Mouse (Mus musculus) left cerebral cortex, adult 2 months (tissue): Measurements from ENCODE around the gene Gm45062. TPM values are rescaled to one million over a fixed set of nuclear protein-coding genes. Genes with fewer than 3 reads are reported as not detected.

Source experiments
- DNase-seq, 2 experiments: peaks; one replicate each; pipeline ENCODE4 v3.0.0; 2021 to 2022; ENCODE audit warnings: low spot score in 2 of 2, mixed read lengths in 1 of 2; ENCODE audit errors: extremely low spot score in 1 of 2
- H3K27ac ChIP-seq: fragments of 200-600 bp; 2 replicates; pipeline ENCODE4 v1.8.1; 2022
- H3K4me3 ChIP-seq: fragments of 200-600 bp; 2 replicates; pipeline ENCODE4 v1.8.1; 2022
- CTCF ChIP-seq: fragments of 200-600 bp; IDR thresholded peaks from 2 replicates; pipeline ENCODE4 v1.8.1; 2022; ENCODE audit warnings: antibody characterized with exemption, mild to moderate bottlenecking, moderate library complexity
- intact Hi-C: fragments of 180-260 bp; cut with DNase I; formaldehyde crosslinking; loops from one replicate; pipeline ENCODE4 v1.15.1; 2025
- total RNA-seq, 2 experiments: library from RNA; stranded (reverse); gene quantifications; 2 replicates each; pipeline ENCODE4 v1.2.3; 2021

Gm45062 gene
- total RNA-seq, 2 experiments from 2014 or later = 5.2 to 8.1 TPM

DNA sequence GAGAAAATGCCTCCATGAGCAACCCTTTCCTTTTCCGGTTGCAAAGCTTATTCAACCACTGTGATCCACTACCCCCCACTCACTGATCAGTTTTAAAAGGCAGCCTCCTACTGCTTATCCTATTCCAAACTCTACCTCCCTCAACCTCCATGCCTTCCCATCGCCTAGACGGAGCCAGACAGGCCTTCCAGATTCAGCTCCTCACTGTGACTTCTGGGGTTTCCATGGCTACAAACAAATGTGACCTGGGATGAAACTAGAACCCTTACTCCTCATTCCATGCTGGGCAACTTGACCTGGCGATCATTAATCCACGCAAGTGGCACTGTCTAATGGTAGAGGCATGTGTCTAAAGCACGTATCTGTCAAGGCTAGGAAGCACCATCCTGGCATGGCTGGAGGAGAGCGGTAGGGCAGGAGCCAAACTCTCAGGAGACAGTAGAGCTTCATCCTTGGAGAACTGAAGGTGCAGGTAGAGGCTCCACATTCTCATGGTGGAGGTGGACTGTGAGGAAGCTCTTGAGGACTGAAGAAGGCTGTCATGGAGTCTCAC, 369.5 kb downstream of the Gm45062 start:
- no peak for DNase-seq
- Histone ChIP-seq H3K27ac (no peak overlapping the region), H3K4me3 (no peak overlapping the region)
- TF ChIP-seq CTCF = no peak
- intact Hi-C loops = no loop called here

DNA sequence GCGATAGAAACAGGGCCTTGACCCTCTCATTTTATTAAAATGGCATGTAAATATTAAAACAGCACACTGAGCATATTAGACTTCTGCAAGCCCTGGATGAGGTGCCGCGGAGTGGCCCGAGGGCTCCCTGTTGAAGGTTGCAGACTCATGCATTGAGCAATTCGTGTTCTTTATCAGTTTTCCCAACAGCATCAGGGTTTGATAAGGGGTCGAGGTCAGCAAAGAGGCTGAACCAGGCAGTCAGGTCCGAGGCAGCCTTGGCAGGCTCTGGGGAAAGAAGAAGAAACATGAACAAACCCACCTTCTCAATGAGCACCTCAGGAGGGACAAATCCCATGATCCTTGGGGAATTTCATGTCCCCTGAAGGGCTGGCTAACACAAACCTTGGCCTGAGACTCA, 371.3 kb downstream of the Gm45062 start:
- TF ChIP-seq CTCF = no peak
- intact Hi-C loops = no loop called here
- no peak for DNase-seq
- no peak overlapping the region for H3K27ac ChIP-seq
- no peak overlapping the region for H3K4me3 ChIP-seq

DNA sequence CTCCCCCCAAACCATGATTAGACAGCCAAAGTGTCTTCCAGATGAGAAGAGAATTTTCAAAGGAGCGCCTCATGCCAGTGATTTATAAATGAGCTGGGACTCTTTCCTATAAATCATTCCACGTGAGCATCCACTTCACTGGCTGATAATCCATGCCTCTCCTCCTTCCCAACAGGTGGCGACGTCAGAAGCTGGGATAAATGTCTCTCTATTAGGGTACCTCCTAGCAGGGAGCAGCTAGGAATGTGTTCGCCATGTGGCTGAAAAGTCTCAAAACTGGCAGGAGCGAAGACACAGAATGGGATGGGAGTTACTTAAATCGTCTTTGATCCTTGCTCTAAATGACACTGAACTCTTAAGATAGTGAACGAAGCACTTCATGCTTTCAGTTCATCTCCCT, 372.1 kb downstream of the Gm45062 start:
- DNase-seq = no peak
- intact Hi-C loops = no loop called here
- Histone ChIP-seq H3K27ac (no peak overlapping the region), H3K4me3 (no peak overlapping the region)
- TF ChIP-seq CTCF = no peak

DNA sequence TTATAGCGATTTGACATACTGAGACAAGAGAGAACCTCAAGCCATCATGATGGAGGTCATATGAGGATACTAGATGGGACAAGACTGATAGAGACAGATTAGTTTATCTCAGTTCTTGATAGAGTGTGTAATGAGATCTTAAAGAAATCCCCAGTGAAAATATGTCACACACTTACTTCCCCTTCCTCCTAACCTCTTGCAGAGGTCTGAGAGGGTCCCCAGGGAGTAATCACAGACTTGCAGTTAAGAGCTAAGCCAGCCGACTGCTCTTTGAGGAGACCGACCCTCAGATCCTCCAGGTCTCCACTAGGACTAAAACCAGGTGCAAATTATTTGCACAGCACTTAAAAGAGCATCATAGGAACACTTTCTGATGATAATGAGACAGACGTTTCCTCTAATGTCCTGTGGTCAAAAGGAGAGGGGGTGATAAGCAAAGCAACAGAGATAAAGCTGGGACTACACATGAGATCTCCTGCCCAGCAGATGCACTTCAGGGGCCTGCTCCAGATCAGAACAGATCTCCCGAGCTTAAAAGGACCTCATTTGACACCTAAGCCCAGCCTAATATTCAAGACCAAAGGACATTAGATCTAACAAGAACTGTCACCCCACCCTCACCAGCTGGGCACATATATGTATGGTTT, 372.9 kb downstream of the Gm45062 start:
- no peak for DNase-seq
- intact Hi-C loops = no loop called here
- Histone ChIP-seq H3K27ac (no peak overlapping the region), H3K4me3 (no peak overlapping the region)
- TF ChIP-seq CTCF = no peak

DNA sequence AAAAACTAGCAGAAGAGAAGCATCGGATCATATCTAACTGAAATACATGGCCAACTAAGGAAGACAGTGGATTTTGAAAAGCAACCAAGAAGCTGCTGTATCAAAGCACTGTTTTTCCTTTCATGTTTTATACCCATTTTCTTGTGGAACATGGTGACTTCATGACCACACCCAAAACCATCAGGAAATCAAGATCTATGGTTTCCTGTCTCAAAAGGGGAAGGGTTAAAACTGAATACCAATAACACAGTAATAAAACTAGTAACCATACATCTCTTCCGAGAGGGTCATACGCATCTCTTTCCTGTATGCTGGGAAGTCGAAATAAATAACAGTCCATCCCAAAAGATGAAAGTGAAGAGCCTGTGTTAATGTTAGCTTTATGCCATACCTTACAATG, 373.5 kb downstream of the Gm45062 start:
- Histone ChIP-seq H3K27ac (no peak overlapping the region), H3K4me3 (no peak overlapping the region)
- intact Hi-C loops = no loop called here
- no peak for DNase-seq
- TF ChIP-seq CTCF = no peak

DNA sequence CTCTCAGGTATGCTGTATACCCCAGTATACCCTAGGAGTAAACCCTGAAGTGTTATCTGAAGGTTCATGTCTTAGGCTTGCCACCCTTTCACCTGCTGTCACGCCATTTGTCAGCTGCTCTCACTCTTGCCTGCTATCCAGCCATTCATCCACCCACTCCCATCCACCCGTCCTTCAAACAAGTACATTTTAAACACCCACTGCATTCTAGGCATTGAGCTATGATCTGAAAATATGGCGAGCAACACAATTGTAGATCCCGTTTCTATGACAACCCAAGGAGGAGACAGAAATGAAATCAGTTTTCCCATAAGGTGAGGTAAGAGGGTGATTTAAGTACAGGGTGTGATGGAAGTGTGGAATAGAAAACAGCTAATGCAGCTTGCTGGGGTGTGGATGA, 378.9 kb downstream of the Gm45062 start:
- no peak for TF ChIP-seq CTCF
- peak; percentile 27 to 34 for DNase-seq
- intact Hi-C loops = no loop called here
- Histone ChIP-seq H3K27ac (peak overlapping the region; percentile 66), H3K4me3 (no peak overlapping the region)

DNA sequence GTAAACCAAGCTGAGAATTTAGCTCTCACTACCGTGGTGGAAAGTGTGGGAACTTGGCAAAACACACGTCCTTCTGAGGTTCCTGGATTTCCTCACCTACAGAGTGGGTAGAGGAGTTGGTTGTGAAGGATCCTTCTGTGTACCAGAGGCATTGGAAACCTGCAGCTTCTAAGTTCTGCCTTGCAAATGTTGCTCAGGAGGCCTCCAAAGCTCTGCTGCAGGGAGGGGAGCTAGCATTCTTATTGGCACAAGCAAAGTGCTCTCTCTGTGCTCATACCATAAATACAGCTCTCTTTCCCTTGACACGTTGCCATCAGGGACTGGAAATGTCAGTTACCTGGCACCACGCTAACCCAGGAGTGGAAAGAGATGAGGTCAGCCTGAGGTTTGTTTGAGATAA, 379.6 kb downstream of the Gm45062 start:
- no peak for TF ChIP-seq CTCF
- Histone ChIP-seq H3K4me3 (no peak overlapping the region), H3K27ac (peak overlapping the region; percentile 66)
- DNase-seq = no peak
- intact Hi-C loops = no loop called here

DNA sequence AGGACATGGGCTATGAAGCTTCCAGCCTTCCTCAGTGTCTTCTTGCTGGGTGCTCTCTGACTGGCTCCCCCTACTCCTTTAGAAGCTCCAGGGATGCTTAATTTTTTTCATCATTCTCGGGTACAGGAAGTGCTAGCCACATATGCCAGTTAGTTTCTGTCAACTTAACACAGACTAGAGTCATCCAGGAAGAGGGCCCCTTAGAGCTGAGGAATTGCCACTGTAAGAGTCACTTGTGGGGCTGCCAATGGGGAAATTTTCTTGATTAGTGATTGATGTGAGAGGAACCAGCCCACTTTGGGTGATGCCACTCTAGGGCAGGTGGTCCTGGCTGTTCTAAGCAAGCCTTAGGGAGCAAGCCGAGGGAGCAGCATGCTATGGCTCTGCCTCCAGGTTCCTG, 380.3 kb downstream of the Gm45062 start:
- H3K27ac ChIP-seq = peak overlapping the region; percentile 66
- intact Hi-C loops = no loop called here
- no peak for DNase-seq
- no peak overlapping the region for H3K4me3 ChIP-seq
- no peak for TF ChIP-seq CTCF

DNA sequence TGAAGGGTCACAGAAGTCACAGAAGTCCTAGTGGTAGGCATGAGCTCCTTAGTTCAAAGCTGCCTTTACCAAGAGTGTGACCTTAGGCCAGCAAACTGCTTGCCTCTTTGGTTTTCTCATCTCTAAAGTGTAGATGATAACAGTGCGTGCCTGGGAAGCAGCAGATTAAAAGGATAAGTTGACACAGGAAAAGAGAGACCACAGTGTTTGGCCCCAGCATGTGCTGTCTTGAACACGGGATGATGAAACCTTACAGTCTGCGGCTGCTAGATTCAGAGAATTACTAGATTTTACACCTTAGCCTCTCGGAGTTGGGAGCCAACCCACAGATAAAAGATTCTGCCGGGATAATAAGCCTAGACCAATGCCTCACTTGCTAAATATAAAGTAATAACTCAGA, 381.6 kb downstream of the Gm45062 start:
- TF ChIP-seq CTCF = no peak
- no peak for DNase-seq
- Histone ChIP-seq H3K27ac (no peak overlapping the region), H3K4me3 (no peak overlapping the region)
- intact Hi-C loops = loop anchor here (5.0 kb wide), 1 partner anchor 364 kb away; no protein-coding TSS in a partner anchor

DNA sequence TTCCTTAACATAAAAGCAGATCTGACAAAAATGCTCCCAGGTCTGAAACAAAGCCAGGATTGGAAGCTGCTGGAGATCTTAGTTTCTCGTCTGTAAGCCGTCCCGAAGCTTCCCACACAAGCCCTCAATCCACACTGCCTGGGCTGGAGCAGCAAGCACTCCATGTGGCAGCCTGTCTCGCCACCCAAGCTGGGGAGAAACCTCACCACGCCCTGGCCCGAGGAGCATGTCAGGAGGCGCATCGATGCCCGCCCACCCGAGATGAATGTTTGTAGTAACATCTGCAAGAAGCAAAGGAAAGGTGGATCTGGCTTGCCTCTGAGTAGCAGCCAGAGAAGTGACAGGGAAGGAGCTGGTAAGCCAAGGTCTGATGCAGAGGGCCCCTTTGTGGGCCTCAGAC, 385.5 kb downstream of the Gm45062 start:
- peak; percentile 34 to 51 for DNase-seq
- no peak overlapping the region for H3K4me3 ChIP-seq
- intact Hi-C loops = loop anchor here (2.0 to 5.0 kb wide), 3 partner anchors 76 to 367 kb away; no protein-coding TSS in a partner anchor

DNA sequence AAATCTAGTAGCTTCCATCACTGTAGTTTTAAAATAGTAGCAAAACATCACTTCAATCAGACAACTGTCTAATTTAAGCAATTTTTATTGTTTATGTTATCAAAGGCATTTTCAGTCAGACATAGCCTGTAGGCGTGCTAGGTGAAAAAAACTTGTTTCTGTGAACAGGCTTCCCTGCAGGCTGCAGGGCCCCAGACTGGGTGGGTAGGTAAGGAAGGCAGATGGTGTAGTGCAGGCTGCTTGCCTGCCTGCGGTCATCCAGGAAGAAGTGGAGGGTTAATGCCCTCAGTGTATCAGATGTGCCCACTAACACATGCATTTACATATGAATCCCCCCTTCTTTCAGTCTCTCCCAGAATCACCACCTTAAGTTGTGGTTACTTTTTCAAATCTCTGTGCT, 386.5 kb downstream of the Gm45062 start:
- Histone ChIP-seq H3K4me3 (no peak overlapping the region), H3K27ac (peak overlapping the region; percentile 83)
- intact Hi-C loops = loop anchor here (2.0 to 5.0 kb wide), 2 partner anchors 75 to 133 kb away; no protein-coding TSS in a partner anchor
- TF ChIP-seq CTCF = no peak
- DNase-seq = no peak

More for the DNA sequence above, 385.5 kb downstream of the Gm45062 start:
- TF ChIP-seq CTCF = no peak
- H3K27ac ChIP-seq = peak overlapping the region; percentile 83

Other genes starting within 250 kb of the Gm45062 start
- gene Col28a1, start 66.8 kb upstream of the Gm45062 start, total RNA-seq = under 1 TPM; 0.63 to 0.89 TPM
- gene Mios, start 50.2 kb upstream of the Gm45062 start, total RNA-seq = 10 to 100 TPM; 20.5 to 26.2 TPM
- 10 to 100 TPM in 1 of 2 experiments, 1 to 10 TPM in 1; 8.8 to 16.1 TPM for gene Rpa3, start 277 bp upstream of the Gm45062 start, total RNA-seq
- 10 to 100 TPM; 43.1 to 48.7 TPM for gene Umad1, start 162 bp upstream of the Gm45062 start, total RNA-seq